Mouse (Mus musculus) 3T3-L1 (cell line): Measurements from ENCODE around the gene Tssk4.

Experiments
- DNase-seq: peaks from one replicate; pipeline ENCODE4 v3.0.0-alpha.2; 2015; ENCODE audit warnings: low read depth, low spot score

Gene Tssk4

GRCm38 (mm10) chr14:55643060-55643907 lies 6.7 kb upstream of the Tssk4 start, which contains the start of gene Tm9sf1:
Tm9sf1 (minus strand) TSS chr14:55643806.
- peak; percentile 67 for DNase-seq

GRCm38 (mm10) chr14:55644261-55644888 lies 5.6 kb upstream of the Tssk4 start:
- peak; percentile 8 for DNase-seq

GRCm38 (mm10) chr14:55651528-55651927 lies 1.5 kb downstream of the Tssk4 start:
- DNase-seq = no peak

GRCm38 (mm10) chr14:55656935-55657334 lies 7.0 kb downstream of the Tssk4 start:
- DNase-seq = no peak

- no peak for DNase-seq
Observed at GRCm38 (mm10) chr14:55658011-55658410, 8.0 kb downstream of the Tssk4 start.

- peak; percentile 72 for DNase-seq
Observed at GRCm38 (mm10) chr14:55659960-55660573, 10.1 kb downstream of the Tssk4 start, which contains the start of gene Mdp1. Mdp1 (minus strand) TSS chr14:55660508.

- DNase-seq = no peak
Observed at GRCm38 (mm10) chr14:55660636-55661035, 10.7 kb downstream of the Tssk4 start.

GRCm38 (mm10) chr14:55671486-55671832 lies 21.5 kb downstream of the Tssk4 start:
- DNase-seq = no peak

GRCm38 (mm10) chr14:55671833-55672740 lies 22.1 kb downstream of the Tssk4 start, which contains the start of the genes Gmpr2 and Nedd8:
Gmpr2 (plus strand) TSS chr14:55671941.
Nedd8 (minus strand) TSS chr14:55672124.
- DNase-seq = peak; percentile 97

- no peak for DNase-seq
Observed at GRCm38 (mm10) chr14:55672741-55673060, 22.7 kb downstream of the Tssk4 start.

- no peak for DNase-seq
Observed at GRCm38 (mm10) chr14:55677615-55678014, 27.6 kb downstream of the Tssk4 start.

- peak; percentile 92 for DNase-seq
Observed at GRCm38 (mm10) chr14:55681160-55682117, 31.5 kb downstream of the Tssk4 start, which contains the start of gene Tinf2. Tinf2 (minus strand) TSS chr14:55681820.

GRCm38 (mm10) chr14:55682118-55682493 lies 32.1 kb downstream of the Tssk4 start:
- DNase-seq = no peak

GRCm38 (mm10) chr14:55689433-55689832 lies 39.4 kb downstream of the Tssk4 start:
- no peak for DNase-seq

- DNase-seq = no peak
Observed at GRCm38 (mm10) chr14:55697226-55697625, 47.2 kb downstream of the Tssk4 start.

- no peak for DNase-seq
Observed at GRCm38 (mm10) chr14:55701131-55701530, 51.1 kb downstream of the Tssk4 start.
